Mouse (Mus musculus) heart, embryonic 13.5 days (tissue): ENCODE measurements at regions not wholly inside any gene's neighbourhood (a gene's known extent, or its start where the extent isn't known, plus 50 kb on each side); places are given as distances from the start of the nearest gene placed in this dataset.
A peak's percentile ranks its signal among the peaks of the same experiment; 100 is the strongest.

ENCODE experiments used
- ATAC-seq: fragments of 200-750 bp; cut with Nextera tagmentation; 2 replicates; pipeline ENCODE4 v1.8.0; 2017; ENCODE audit warnings: moderate TSS enrichment; ENCODE audit not compliant: insufficient number of reproducible peaks, low FRiP score, low TSS enrichment; ENCODE audit errors: extremely low read depth
- H3K27ac ChIP-seq: fragments of 300-500 bp; sonication (generic); replicated peaks from 2 replicates; pipeline ENCODE4 v1.5.1; 2015; ENCODE audit warnings: moderate library complexity, mild to moderate bottlenecking, inconsistent platforms
- H3K27me3 ChIP-seq: fragments of 300-500 bp; sonication (generic); replicated peaks from 2 replicates; pipeline ENCODE4 v1.6.1; 2015; ENCODE audit warnings: mild to moderate bottlenecking, inconsistent platforms
- H3K36me3 ChIP-seq: fragments of 300-500 bp; sonication (generic); 2 replicates; pipeline ENCODE4 v1.6.1; 2015; ENCODE audit warnings: mild to moderate bottlenecking, inconsistent platforms
- H3K4me1 ChIP-seq: fragments of 300-500 bp; sonication (generic); 2 replicates; pipeline ENCODE4 v1.6.1; 2015; ENCODE audit warnings: inconsistent platforms
- H3K4me2 ChIP-seq: fragments of 300-500 bp; sonication (generic); 2 replicates; pipeline ENCODE4 v1.6.1; 2015; ENCODE audit warnings: inconsistent platforms, mild to moderate bottlenecking, moderate library complexity
- H3K4me3 ChIP-seq: fragments of 300-500 bp; sonication (generic); 2 replicates; pipeline ENCODE4 v1.5.1; 2015; ENCODE audit warnings: moderate library complexity, mild to moderate bottlenecking, inconsistent platforms
- H3K9ac ChIP-seq: fragments of 300-500 bp; sonication (generic); 2 replicates; pipeline ENCODE4 v1.6.1; 2015; ENCODE audit warnings: inconsistent platforms, mild to moderate bottlenecking, moderate library complexity
- H3K9me3 ChIP-seq: fragments of 300-500 bp; sonication (generic); 2 replicates; pipeline ENCODE4 v1.6.1; 2016; ENCODE audit warnings: inconsistent platforms
- WGBS: fragments of 180-500 bp; shearing (Covaris S2); methylation state at CpG from one replicate; pipeline ENCODE4 v1.1.7; 2015; ENCODE audit warnings: mixed read lengths; 5-methylcytosine and 5-hydroxymethylcytosine counted together

DNA sequence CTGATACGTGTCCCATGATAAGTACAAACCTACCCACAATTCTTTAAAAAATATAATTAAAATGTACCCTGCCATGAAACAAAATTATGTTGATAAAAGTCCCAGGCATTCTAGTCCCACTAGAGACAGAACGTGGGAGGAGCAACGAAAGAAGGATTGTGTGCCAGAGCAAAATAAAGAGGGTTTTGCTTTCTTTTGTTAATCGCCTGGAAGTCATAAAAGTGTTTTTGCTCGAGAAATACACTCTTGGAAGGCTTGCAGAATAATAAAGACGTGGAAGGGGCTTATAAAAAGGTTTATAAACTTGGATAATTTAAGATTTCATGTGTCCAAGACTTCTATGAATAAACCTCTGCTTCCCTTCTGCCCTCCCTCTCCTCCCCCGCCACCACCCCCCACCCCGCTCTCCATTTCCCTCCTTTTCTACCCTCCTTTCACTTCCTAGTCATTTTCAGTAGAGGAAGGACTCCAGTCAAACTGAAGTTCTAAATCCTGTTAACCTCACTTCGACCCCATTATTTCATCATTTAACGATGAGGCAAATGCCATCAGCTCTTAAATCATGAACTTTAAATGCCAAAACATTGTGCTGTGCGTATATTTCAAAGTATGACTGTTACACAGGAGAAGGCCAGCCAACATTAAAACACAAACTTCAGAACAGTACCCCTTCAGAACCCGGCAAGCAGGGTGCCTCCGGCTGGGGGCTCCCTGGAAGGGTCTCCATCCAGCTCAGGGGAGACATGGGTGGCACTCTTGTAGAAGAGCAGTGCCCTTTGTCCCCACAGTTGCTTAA lies 54.8 kb upstream of the Cep85l start:
- Histone ChIP-seq H3K4me2 (no peak overlapping the region), H3K4me1 (peaks cover 27% of the 10 kb centered on the region), H3K27ac (peak overlapping the region; percentile 74), H3K9ac (no peak overlapping the region), H3K4me3 (no peak overlapping the region), H3K36me3 (no peaks in the 10 kb centered on the region), H3K27me3 (no peaks in the 10 kb centered on the region), H3K9me3 (no peaks in the 10 kb centered on the region)
- WGBS = 70% methylated on average over 13 of the region's 13 CpGs
- ATAC-seq = no peak

DNA sequence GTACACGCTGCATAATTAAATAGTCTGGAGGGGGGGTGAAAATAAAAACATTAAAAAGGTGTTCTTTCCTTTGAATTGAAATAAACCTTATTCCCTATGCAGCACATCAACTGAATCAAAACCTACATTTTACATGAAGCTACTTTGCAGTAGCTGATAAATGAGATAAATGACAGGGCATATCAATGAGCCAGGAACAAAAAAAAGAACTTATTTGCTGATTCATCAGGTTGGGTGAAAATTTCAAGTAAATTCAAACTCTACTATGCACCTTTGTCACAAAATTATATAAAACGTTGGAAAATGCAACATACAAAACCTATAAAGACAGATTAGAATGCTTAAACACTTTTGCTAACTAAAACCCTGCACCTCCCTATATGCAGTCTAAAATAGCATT lies 53.0 kb upstream of the Cep85l start:
- ATAC-seq = no peak
- Histone ChIP-seq H3K4me2 (no peak overlapping the region), H3K9ac (no peak overlapping the region), H3K27me3 (no peaks in the 10 kb centered on the region), H3K36me3 (no peaks in the 10 kb centered on the region), H3K9me3 (no peaks in the 10 kb centered on the region), H3K4me1 (peaks cover 40% of the 10 kb centered on the region), H3K27ac (no peak overlapping the region), H3K4me3 (no peak overlapping the region)
- WGBS = 73% methylated on average over 2 of the region's 2 CpGs

DNA sequence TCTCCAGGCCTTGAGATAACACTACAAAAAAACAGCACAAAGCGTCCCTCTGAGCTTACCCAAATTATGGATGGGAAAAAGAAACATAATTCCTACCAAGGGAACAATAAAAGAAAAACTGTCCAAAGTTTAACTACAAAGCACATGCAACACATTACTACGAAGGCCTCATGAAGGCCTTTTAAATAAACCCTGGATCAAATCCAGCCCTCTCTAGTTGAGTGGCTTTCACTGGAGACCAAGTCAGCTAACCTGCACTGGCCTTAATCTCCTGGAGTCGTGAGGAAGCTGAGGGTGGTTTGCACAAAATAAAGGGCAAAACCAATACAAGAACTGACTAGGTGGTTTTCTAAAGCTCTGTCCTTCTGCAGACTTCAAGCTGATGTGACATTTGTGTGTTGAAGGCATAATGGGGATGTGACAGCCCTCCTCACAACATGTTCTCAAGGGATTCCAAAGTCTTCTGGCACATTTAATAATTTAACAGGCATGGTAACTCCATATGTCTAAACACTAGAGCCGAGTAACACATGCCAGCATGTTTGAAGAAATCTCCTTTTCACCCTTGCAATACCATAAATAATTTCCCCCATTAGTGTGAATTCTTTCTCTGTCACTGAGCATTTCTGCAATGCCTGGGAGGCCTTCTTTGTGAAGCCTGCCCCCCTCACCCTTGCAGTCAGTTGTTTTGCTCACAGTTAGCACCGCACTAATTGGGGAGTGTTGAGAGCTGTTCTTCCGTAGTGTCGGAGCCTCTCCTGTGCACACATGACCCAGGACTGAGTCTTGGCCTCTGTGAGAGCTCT lies 50.0 kb upstream of the Cep85l start:
- no peak for ATAC-seq
- Histone ChIP-seq H3K4me3 (no peak overlapping the region), H3K27me3 (no peaks in the 10 kb centered on the region), H3K9ac (peak overlapping the region; percentile 28; the same call in 1 of the 2 replicates), H3K9me3 (no peaks in the 10 kb centered on the region), H3K4me2 (no peak overlapping the region), H3K36me3 (no peaks in the 10 kb centered on the region), H3K4me1 (peaks cover 24% of the 10 kb centered on the region), H3K27ac (peak overlapping the region; percentile 39)
- WGBS = 50% methylated on average over 7 of the region's 7 CpGs
